In genomic region chr14:49492506-49492905, GRCm38 (mm10) we compare ENCODE assay signal across 24 mouse cellular contexts. TPM values are rescaled to one million over a fixed set of nuclear protein-coding genes. Genes with fewer than 3 reads are reported as not detected.
A peak's percentile ranks its signal among the peaks of the same experiment; 100 is the strongest.
DNase-seq lines count a peak whose midpoint lies in the region; ATAC-seq and TF ChIP-seq lines count a peak whose summit lies in the region.
"Had no signal": no experiment of that assay in that cellular context is flagged by ENCODE, and none has a peak within 500 bp of the region (broad histone marks: within the 10 kb centered on the region; RNA-seq: fewer than 3 reads in every experiment).

No protein-coding gene starts in this region.

- ATAC-seq in limb, embryonic 13.5 days (ENCODE audit: low FRiP score, low read depth), result peak; percentile 11; the same call in 1 of the 2 replicates
- ATAC-seq in hindbrain, postnatal 0 days, result no peak
- ATAC-seq: CD4-positive, CD25-positive, alpha-beta regulatory T cell, adult 4 months; forebrain, embryonic 14.5 days; forebrain, embryonic 16.5 days had no signal

- no peak for TF ChIP-seq CTCF in hindbrain, postnatal 0 days (IDR thresholded peaks at IDR 0.05; ENCODE audit: low read depth)

- H3K4me2 ChIP-seq in limb, embryonic 13.5 days (replicated peaks), result no peak overlapping the region
- no peak overlapping the region for H3K4me2 ChIP-seq in hindbrain, postnatal 0 days (ENCODE audit: low read depth, low read length)
- H3K4me2 ChIP-seq: embryonic facial prominence, embryonic 13.5 days; forebrain, embryonic 12.5 days had no signal

- no peaks in the 10 kb centered on the region for H3K27me3 ChIP-seq in limb, embryonic 13.5 days
- no peaks in the 10 kb centered on the region for H3K27me3 ChIP-seq in limb, embryonic 10.5 days (ENCODE audit: low read depth, poor library complexity, severe bottlenecking)
- H3K27me3 ChIP-seq in hindbrain, postnatal 0 days (ENCODE audit: insufficient read depth, low read length), result no peaks in the 10 kb centered on the region
- H3K27me3 ChIP-seq: CH12.LX; embryonic facial prominence, embryonic 13.5 days; forebrain, embryonic 12.5 days had no signal

- no peak for DNase-seq in limb, embryonic 10.5 days (ENCODE audit: low spot score)
- DNase-seq in 3134 (ENCODE audit: extremely low read depth, insufficient read length, low spot score), result peak; percentile 48
- peak; percentile 54 for DNase-seq in NIH3T3 (ENCODE audit: low read depth)
- DNase-seq in fibroblast of lung, adult 2 months (ENCODE audit: low read depth), result peak; percentile 60
- no peak for DNase-seq in layer of hippocampus, adult 9-11 months
- no peak for DNase-seq in hindbrain, postnatal 0 days (ENCODE audit: low spot score)
- DNase-seq in cerebellum, postnatal 36 days, result no peak
- DNase-seq: adrenal gland, adult 2 months; adrenal gland, postnatal 10 days; adrenal gland, postnatal 25 days; B cell, adult 2 months; cerebellum, adult 11-12 months; cerebellum, adult 9-11 months; cerebellum, postnatal 14 days had no signal

- no peaks in the 10 kb centered on the region for H3K36me3 ChIP-seq in limb, embryonic 13.5 days
- no peaks in the 10 kb centered on the region for H3K36me3 ChIP-seq in limb, embryonic 10.5 days
- no peaks in the 10 kb centered on the region for H3K36me3 ChIP-seq in hindbrain, postnatal 0 days (ENCODE audit: insufficient read depth, low read length)
- H3K36me3 ChIP-seq: embryonic facial prominence, embryonic 13.5 days; forebrain, embryonic 10.5 days; forebrain, embryonic 12.5 days; G1E had no signal

- no peak overlapping the region for H3K27ac ChIP-seq in limb, embryonic 13.5 days
- H3K27ac ChIP-seq in limb, embryonic 10.5 days, result no peak overlapping the region
- H3K27ac ChIP-seq in hindbrain, postnatal 0 days, result no peak overlapping the region
- H3K27ac ChIP-seq: embryonic facial prominence, embryonic 13.5 days; forebrain, embryonic 10.5 days; forebrain, embryonic 12.5 days had no signal

- WGBS in limb, embryonic 13.5 days, result 78% methylated on average over 3 of the region's 3 CpGs
- WGBS in limb, embryonic 10.5 days, result 86% methylated on average over 3 of the region's 3 CpGs
- WGBS in hindbrain, postnatal 0 days, result 77% methylated on average over 3 of the region's 3 CpGs

- no peaks in the 10 kb centered on the region for H3K4me1 ChIP-seq in limb, embryonic 13.5 days
- H3K4me1 ChIP-seq in limb, embryonic 10.5 days, result no peaks in the 10 kb centered on the region
- no peaks in the 10 kb centered on the region for H3K4me1 ChIP-seq in hindbrain, postnatal 0 days (ENCODE audit: insufficient read depth, low read length)
- H3K4me1 ChIP-seq: embryonic facial prominence, embryonic 13.5 days; forebrain, embryonic 10.5 days; forebrain, embryonic 12.5 days had no signal

- no peak overlapping the region for H3K9ac ChIP-seq in limb, embryonic 13.5 days
- H3K9ac ChIP-seq in hindbrain, postnatal 0 days (replicated peaks; ENCODE audit: low read length), result no peak overlapping the region
- H3K9ac ChIP-seq: embryonic facial prominence, embryonic 13.5 days; forebrain, embryonic 12.5 days had no signal

- H3K9me3 ChIP-seq in limb, embryonic 13.5 days, result no peaks in the 10 kb centered on the region
- H3K9me3 ChIP-seq in limb, embryonic 10.5 days (replicated peaks), result no peaks in the 10 kb centered on the region
- H3K9me3 ChIP-seq in hindbrain, postnatal 0 days (ENCODE audit: low read length), result no peaks in the 10 kb centered on the region
- H3K9me3 ChIP-seq: embryonic facial prominence, embryonic 13.5 days; forebrain, embryonic 10.5 days; forebrain, embryonic 12.5 days; G1E had no signal

- no peak overlapping the region for H3K4me3 ChIP-seq in limb, embryonic 13.5 days
- H3K4me3 ChIP-seq in limb, embryonic 10.5 days, result no peak overlapping the region
- H3K4me3 ChIP-seq in hindbrain, postnatal 0 days (ENCODE audit: low read length), result no peak overlapping the region
- H3K4me3 ChIP-seq: embryonic facial prominence, embryonic 13.5 days; forebrain, embryonic 10.5 days; forebrain, embryonic 12.5 days had no signal

RNA-seq across cellular contexts. Expression of gene Slc35f4, which starts 33.3 kb away (rescaled TPM):
- polyA plus RNA-seq in limb, embryonic 13.5 days (2015; fragmentation: Nextera tagmentation; extraction: Ambion mirVana), result 0.13 TPM in 1 of 2 replicates, not detected in the other
- 0.09 TPM in 1 of 2 replicates, not detected in the other for polyA plus RNA-seq in limb, embryonic 10.5 days (2016; fragmentation: Nextera tagmentation; extraction: Ambion mirVana)
- total RNA-seq in hindbrain, postnatal 0 days (2014; rRNA removed), result 25.5 and 30.9 TPM in 2 replicates
- 25.4 and 26.4 TPM in 2 replicates for polyA plus RNA-seq in hindbrain, postnatal 0 days (2015; fragmentation: Nextera tagmentation; extraction: Ambion mirVana)
- total RNA-seq: adrenal gland, adult 2 months; adrenal gland, postnatal 10 days; adrenal gland, postnatal 25 days; CH12.LX had no signal
- polyA plus RNA-seq: adrenal gland, adult 2 months; CD4-positive, CD25-positive, alpha-beta regulatory T cell, adult 4 months; embryonic facial prominence, embryonic 11.5 days; embryonic facial prominence, embryonic 13.5 days; forebrain, embryonic 10.5 days; G1E had no signal

Comparison
In these comparisons a context has a peak if more than half of its experiments do, and no peak if none do; other contexts are left out.
1. DNase-seq: peak in 3134 (single experiment), NIH3T3 (single experiment) and fibroblast of lung, adult 2 months (single experiment); none in limb, embryonic 10.5 days (single experiment), layer of hippocampus, adult 9-11 months (single experiment), hindbrain, postnatal 0 days (single experiment) and cerebellum, postnatal 36 days (0 of 2).
2. RNA of gene Slc35f4, which starts 33.3 kb away (polyA plus RNA-seq): 25.4 to 26.4 TPM in hindbrain, postnatal 0 days; 0.13 TPM in limb, embryonic 13.5 days and 0.09 TPM in limb, embryonic 10.5 days; every median in the first group is over 10 times any median in the second.